Mouse (Mus musculus) c-Kit-positive CD71-negative TER-119-negative erythroid progenitor cells, embryonic 14.5 days (primary cell): Measurements from ENCODE around the gene Gp1ba.
A peak's percentile ranks its signal among the peaks of the same experiment; 100 is the strongest.

Source experiments
- DNase-seq: peaks from one replicate; pipeline ENCODE4 v3.0.0-alpha.2; 2013; ENCODE audit warnings: low read depth

The Gp1ba gene

DNA sequence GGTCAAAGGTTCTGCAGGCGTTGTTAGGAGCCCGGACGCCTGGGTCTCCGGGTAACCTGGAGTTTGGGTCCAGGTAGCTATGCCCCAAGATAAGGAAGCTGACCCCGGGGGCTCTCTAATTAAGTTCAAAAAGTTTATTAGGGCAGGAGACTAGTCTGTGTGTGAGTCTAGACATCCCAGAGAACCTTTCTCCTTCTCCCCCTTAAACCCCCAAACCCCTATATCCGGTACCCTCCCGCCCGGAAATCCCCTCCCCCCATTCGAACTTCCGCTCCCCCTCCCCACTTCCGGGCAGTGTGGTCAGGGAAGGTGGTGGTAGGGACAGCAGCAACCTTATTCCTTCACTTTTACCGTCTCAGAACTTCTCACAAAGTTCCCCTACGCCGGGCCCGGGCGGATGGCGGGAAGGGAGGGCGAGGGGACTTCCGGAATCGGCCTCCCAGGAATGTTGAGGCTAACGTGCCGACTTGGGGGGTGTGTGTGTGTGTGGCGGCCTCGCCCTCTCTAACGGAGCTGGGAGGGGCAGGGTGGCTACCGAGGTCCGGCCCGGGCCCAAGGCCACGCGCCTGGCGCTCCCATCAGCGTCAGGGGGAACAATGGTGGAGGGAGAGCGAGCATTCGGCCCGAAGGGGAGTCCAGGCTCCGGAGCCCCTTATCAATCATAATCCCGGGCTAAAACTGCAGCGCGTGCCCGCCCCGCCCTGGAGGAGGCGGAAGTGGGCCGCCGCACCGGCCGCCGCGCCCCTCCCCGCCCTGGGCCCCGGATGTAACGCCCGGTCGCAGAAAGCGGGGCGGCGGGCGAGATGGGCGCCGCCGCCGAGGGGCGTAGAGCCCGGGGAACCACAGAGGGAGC lies 14.6 kb downstream of the Gp1ba start:
- no peak for DNase-seq

DNA sequence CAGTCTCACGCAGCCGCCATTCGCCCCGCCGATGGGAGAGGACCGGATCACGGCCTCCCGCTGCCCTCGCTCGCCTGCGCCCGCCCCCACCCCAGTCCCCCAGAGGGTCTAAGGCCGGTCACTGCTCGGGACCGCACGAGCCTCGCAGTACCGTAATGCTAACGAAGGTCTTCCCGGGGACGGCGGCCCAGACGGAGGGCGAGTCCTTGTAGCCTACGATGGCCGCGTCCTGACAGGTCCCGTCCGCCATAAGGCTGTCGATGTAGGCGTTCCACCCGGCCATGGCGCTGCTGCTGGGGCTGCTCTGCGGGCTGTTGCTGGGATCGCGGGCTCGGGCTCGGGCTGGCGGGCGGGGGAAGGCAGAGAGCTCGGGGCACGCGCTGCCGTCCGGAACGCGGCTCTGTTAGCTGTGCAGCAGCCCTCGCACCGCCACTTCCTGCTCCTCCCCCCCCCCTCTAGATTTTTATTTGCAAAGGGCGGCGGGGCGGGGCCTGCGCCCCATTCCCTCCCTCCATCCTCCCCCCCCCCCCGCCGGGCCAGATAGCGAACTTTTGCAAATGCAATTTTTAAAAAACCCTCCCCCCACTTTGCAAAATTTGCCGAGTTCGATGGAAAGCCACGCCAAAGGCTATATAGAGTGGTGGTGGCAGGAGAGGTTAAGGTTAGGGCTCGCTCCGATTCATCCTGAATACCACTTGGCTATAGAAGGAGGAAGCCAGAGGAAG lies 15.4 kb downstream of the Gp1ba start, which contains the start of gene Pfn1:
Gene Pfn1, minus strand, starts transcription at position 447 of the 725 bp plus-strand sequence.
- DNase-seq = peak; percentile 75

DNA sequence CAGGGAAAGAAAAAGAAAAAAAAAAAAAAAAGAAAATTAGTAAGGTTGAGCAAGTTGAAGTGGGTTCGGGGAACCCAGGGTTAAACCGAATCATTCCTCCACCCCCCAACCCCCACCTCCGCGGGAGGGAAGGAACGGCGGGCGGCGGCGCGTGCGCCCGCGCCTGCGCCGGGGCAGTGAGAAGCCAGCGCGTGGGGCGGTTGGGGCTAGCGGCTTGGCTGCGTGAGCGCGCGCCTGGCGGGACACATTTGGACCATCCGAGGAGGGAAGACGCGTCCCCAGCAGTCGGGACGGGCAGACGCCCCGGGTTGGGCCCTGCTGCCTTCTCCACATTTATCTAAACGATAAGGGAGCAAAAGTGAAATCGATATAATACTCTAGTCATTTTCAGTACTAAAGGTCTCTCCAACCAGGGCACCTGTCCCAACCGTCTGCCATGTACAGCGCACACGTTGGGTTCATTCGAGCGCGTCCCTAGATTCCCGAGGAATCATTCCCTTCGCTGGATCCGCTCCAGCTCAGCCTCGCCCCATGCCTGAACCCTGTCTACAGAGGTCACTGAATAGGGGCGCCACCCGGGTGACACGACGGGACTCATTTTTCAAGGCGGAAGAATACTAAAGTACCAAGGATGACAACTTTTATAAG lies 16.1 kb downstream of the Gp1ba start:
- no peak for DNase-seq

DNA sequence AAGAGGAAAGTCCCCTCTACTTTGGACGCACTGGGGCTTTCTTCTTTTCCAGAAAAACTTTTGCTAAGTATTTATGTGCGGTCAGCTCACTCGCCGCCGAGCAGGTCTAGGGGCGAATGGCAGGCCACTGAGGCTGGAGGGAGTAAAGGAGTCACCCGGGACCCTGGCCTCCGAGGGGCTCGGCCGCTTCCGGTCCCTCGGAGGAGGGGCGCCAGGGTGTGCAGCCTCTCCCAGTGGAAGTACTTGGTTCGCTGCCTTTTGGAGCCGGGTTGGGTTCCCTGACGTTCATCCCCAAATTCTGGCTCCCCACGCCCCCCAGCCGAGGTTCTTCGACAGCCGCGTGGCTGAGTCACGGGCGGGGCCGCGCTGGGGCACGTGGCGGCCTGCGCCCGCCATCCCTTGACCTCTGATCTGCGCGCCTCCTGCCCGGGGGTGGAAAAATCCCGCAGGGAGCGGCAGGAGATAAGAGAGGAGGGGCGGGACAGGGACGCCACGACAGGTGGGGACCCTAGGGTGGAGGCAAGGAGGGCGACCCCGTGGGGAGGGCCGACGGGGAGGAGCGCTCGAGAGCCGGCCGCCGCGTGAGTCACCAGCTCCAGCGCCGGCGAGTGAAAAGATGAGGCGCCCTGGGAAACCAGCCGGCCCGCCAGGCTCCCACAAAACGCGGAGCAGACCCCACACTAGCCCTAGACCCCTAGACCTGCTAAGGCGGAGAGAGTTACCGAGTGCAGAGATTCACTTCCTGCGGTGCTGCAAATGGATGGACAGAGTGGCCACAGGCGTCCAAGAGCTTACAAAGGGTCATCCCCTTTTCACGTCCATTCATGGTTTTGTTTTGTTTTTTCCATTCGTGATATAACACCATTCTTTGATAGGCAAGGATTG lies 16.9 kb downstream of the Gp1ba start:
- no peak for DNase-seq

DNA sequence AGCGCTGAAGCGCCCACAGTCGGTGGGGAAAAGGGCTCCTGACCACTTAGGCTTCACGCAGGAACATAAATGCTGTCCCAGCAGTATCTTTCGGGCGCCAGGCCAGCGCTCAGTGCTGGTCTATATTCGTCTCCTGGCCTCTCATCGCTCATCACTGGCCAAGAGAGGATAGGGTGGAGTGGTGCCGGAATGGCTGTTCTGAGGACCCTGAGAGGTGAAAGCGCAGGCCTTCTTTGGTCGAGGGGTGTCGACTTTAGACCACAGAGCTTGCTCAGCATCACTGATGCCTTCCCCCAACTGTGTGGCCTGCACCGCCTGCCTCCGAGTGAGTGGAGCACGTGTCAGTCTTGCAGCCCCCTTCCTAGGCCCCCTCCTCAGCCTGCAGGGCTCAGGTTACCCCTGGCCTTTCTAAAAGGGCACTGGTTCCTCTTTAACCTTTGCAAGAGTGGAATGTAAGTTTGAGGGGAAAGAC lies 17.6 kb downstream of the Gp1ba start:
- DNase-seq = no peak

DNA sequence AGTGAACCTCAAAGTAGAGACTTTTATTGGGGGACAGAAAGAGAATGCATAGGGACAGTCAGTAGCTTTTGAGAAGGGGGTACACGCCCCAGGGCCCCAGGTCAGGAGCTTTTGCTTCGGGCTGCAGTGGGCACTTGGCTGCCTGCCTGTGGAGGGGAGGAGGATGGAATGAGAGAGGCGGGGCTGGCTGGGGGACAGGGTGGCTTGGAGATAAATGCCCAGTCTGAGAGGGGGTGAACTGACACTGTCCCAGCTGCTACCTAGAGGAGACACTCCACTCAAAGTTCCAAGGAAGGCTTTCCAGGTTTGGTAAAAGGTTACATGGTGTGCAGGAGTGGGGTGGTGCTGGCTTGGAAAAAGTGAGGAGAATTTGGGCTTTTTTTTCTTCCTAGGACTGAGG lies 18.0 kb downstream of the Gp1ba start, which contains the start of gene Eno3:
Gene Eno3, plus strand, starts transcription at position 239 of the 400 bp plus-strand sequence.
- no peak for DNase-seq

DNA sequence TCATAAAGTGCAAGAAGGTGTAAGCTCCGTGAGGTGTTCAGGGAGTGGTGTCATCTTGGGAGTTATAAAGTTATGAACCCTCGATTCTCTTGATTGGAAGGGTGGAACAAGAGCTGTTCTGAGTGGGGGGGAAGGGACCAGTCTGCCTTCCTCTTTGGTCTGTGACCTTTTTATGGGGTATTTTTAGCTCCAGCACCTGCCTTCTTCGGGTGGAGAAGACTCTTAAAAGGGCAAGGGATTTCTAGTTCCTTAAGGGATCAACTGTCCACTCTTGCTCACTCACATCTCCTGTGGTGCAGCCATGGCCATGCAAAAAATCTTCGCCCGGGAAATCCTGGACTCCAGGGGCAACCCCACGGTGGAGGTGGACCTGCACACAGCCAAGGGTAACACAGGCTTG lies 18.7 kb downstream of the Gp1ba start:
- no peak for DNase-seq

DNA sequence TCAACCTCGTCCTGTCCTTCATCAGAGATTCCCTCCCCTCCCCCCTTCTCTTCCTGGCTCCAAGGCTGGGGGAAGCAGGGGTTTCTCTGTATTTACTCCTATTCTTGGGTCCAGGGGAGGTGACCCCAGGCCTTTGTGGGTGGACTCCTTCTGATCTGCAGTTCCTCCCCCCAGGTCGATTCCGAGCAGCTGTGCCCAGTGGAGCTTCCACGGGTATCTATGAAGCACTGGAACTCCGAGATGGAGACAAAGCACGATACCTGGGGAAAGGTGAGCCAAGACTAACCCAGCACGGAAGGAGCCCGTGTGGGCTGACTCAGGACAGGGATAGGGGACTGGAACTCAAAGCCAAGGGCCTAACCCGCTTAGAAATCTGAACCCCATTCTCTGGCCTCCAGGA lies 19.1 kb downstream of the Gp1ba start:
- no peak for DNase-seq

DNA sequence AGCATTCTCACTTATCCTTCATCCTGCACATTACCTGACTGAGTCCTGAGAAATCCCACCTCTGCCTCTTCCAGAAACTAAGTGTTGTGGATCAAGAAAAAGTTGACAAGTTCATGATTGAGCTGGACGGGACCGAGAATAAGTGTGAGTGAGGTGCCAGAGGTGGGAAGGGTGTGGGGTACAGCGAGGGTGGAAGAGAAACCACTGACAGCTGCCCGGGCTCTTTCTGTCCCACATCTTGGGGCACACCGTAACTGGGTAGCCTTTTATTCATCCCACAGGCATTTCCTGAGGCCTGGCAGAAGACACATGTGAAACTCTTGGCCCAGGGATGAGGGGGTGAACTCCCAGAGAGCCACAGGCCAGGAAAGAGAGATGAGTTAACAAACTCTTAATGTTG lies 19.6 kb downstream of the Gp1ba start:
- no peak for DNase-seq

DNA sequence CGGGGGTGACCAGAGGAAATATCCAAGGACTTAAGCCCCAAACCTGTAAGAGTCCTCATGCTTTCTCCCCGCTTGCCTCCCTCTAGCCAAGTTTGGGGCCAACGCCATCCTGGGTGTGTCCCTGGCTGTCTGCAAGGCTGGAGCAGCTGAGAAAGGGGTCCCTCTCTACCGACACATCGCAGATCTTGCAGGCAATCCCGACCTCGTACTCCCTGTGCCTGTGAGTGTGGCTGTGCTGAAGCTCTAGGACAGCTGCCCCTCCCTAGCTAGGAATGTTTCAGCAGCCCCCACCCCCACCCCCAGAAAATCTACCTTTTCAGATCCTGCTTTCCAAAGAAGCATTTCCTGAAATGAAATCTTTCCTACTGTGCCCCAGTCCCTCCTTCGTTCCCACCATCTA lies 20.0 kb downstream of the Gp1ba start:
- DNase-seq = no peak

DNA sequence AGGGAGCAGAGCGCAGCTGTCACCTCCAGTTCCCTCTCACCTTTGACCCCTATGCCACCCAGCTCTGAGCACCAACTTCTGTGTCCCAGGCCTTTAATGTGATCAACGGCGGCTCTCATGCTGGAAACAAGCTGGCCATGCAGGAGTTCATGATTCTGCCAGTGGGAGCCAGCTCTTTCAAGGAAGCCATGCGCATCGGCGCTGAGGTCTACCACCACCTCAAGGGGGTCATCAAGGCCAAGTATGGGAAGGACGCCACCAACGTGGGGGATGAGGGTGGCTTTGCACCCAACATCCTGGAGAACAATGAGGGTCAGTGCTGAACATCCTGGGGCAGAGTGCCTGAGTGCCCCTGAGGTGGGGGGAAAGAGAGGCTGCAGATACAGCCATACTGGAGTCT lies 21.6 kb downstream of the Gp1ba start:
- DNase-seq = no peak

DNA sequence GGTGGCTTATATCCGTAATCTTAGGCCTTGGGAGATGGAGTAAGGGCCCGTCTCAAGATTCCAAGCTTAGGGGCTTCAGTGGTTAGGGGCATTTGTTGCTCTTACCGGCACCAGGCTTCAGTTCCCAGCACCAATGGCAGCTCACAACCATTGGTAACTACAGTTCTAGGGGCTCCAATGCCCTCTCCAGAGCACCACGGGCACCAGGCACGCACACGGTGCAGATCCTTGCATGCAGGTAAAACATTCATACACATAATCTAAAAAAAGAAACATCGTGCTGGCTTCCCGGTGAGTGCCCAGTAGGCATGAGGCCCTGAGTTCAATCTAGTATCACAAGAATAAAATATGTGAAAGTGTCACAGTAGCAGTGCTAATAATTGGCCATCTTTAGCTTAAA lies 24.2 kb downstream of the Gp1ba start:
- no peak for DNase-seq

DNA sequence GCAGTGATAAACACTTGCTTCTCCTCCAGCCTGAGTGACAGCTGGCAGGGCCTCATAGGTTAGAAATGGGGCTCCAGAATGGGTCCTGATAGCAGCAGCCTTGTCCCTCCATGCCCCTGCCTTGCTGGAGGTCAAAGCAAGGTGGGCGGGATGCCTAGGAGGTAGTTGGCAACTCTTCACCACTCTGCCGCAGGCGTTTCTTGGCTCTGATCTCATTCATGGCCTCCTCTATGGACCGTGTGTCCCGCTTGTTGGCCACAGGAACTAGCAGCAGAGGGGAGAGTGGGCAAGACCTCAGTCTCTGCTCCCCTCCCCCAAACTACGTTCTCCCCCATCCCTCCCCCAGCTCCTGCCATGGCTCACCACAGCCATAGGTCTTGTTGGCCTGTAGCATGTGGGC lies 25.0 kb downstream of the Gp1ba start:
- DNase-seq = no peak

DNA sequence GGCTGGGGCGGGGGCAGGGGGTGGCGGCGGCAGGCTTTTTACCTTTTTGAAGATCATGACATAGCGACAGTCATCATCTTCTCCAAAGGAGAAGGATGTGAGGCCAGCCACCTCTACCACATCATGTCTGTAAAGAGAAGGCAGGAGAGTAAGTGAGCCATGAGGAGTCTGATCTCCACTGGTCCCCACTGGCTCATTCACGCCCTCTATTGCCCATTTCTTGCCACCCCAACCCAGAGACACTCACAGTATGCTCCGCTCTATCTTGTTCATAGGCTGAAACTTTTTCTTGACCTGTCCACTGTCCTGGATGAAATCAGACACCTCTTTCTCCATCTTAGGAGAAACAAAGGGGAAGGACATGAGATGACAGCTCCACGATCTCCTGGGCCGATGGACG lies 25.8 kb downstream of the Gp1ba start:
- DNase-seq = no peak

DNA sequence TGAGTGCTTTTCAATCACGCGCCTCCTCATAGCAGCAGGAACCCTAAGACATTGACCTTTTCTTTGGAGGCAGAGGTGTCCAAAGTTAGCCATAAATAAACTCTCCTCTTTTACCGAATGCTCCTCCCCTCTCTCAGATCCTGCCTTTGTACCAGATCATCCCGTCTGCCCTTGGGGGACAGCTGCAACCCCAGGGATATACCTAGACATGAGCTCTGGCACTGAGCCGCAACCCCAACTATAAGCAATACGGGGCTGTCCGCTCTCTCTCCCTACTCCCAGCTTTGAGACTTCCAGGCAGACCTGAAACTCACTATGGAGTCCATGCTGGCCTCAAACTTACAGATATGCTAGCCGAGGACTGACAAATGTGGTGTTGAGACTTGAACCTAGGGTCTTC lies 27.8 kb downstream of the Gp1ba start:
- no peak for DNase-seq

DNA sequence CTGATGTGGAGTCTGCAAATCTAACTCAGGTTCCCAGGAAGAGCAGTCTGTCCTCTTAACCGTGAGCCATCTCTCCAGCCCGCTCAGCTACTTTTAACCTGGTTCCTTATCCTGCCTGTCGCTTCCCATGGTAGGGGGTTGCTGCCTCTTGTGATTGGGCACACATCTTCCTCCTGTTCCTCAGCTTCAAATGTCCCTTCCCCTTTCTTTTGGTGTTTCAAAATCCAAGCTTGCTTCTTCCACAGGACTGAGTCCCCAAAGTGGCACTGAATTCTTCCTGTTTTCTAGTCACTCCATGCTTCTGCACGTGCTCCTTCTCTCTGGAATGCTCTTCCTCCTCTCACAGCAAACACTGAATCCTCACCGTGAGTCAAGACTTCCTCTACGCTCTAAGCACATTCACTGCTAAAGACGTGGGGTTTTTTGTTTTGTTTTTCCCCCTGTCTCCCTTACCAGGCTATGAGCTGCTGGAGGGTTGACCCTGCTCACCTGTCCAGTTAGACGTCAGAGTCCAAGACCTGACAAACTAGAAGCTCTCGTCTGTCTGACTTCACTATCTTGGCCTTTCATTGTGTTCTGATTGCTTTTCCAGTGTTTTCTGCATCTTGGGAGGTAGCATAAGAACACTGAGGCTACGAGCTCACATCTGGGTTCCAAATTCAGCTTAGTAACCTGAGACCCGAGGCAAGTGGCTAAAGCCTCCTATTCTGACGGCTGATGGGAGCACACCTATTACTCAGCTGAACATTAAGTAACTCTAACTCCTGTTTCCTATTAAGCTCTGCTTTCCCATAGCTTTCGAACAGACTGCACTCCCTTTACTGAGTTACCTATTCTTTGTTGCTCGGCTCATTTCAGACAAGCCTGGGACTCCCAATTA lies 28.6 kb downstream of the Gp1ba start:
- no peak for DNase-seq

DNA sequence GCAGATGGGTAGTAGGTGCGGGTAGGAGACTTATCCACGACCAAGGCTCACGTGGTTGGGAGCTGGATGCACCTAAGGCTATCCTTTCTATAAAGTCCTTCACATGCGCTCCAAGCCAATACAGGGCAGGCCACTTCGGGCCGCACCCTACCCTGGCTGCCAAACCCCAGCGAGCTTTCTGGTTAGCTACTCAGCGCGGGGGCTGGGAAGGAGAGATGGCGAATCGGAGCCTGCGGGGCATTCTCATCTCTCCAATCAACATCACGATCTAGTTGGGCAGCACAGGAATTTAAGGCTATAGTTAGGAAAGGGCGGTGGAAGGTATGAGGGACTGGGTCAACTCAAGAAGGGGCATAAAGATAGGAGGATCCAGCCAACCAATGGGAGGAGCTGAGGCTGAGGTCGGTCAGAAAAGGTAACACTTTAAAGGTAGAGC lies 29.4 kb downstream of the Gp1ba start:
- DNase-seq = no peak

DNA sequence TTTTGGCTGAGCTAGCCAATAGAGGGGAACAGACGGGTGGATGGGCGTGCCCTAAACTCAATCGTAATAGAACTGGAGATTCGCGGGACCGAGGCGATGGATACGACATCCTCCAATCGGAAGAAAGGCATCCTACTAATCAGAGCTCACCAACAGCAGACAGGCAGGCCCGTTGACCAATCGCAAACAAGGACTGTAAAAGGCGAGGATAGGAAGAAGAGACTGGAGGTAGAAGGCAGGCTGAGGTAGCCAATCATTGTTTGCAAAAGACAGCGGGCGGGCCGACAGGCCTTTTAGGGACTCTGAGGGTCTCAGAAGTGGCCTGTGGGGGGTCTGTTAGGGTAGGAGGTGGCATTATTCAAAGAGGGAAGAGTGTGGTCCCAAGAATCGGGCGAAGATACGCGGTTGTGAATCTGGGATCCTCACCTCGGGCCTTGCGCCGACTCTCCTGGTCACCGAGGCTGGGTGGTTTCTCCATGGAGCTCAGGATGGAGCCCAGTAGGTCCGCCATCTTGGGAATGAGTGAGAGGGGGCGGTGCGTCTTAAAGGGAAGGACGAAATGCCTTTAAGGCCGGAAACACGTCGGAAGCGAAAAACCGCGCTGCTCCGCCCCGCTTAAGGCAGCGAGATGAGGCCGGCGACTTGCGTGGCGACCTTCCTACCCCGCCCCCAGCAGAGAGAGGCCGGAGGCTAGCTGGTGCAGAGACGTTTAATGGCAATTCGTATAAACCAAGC lies 30.0 kb downstream of the Gp1ba start, which contains the start of gene Spag7:
Gene Spag7, minus strand, starts transcription at position 646 of the 735 bp plus-strand sequence.
- DNase-seq = peak; percentile 97

DNA sequence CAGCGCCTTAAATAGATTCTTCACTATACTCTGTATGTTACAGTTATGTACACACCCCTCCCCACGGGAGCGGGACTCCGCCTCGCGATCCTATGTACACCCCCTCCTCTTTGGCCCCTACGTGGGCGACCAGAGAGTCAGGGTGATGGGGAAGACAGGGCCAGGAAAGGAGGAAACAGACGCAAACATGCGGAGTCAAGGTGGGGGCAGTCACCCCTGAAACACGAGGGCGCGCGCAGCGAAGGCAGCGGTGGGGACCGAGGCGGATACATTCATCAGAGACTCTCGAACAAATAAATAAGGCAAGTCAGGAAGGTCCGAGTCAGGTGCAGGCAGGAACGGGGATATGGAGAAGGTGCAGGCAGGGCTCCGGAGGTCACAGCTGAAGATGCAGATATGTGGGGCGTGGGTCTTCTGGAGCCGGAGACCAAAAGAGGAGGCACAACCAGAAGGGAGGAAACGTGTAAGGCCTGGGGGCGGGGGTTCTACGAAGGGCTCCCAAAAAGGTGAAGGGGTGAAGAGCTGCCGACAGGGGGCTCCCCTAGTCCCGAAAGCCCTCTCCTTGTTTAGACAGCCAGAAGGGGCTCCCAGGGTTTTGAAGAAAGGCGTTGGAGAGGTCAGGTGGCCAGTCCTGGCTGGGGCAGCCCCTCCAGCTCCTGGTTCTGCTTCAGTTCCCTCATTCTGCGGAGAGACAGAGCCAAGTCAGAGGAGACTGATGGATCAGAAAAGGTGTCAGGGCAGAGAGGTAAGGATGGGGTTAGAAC lies 30.8 kb downstream of the Gp1ba start:
- DNase-seq = no peak
